In the genomic region with DNA sequence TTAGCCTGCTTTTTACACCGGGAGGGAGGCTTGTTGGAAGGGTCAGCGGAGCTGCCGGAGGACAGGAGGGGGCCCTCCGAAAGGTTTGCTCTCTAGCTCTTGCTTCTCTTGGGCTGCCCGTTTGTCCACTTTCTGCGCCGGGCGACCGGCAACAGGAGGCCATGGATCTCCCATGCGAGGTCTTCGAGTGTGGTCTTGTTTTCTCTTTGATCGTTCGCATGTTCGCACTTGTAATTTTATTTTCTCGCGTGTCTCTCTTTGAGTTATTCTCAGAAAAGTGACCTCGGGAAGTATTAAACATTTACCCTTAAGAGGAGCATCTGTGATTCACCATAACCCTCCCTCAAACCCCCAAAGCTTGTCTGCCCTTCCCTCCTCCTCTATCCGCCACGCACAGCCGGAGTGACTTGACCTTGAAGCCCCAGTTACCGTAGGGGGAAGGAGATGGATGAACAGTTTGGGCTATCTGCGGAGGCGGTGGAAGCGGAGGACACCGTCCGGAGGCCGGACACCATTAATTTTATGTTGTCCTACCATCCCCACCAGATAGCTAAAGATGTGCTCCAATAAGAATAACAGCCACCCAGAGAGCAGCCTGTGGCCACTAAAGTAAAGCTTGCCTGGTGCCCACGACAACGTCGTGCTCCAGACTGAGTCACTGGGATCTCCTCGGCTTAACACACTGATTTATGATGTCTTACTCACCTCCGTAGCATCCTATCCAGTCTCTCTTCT, we compare ENCODE assay signal across 8 mouse cellular contexts. TPM values are rescaled to one million over a fixed set of nuclear protein-coding genes. Genes with fewer than 3 reads are reported as not detected.
DNase-seq lines count a peak whose midpoint lies in the region; ATAC-seq and TF ChIP-seq lines count a peak whose summit lies in the region.

No protein-coding gene starts in this region.

- DNase-seq in lung, postnatal 10 days: no peak
- DNase-seq in cerebellum, postnatal 10 days: peak; percentile 66 to 72
- peak; percentile 65 to 66 for DNase-seq in frontal cortex, postnatal 36 days (ENCODE audit: low spot score in 2 of 2)
- peak; percentile 36 for DNase-seq in liver, embryonic 11.5 days (ENCODE audit: low spot score)
- peak; percentile 25 for DNase-seq in ovary, postnatal 14 days (ENCODE audit: low spot score)
- no peak for DNase-seq in thymus, postnatal 25 days

- H3K4me1 ChIP-seq in lung, embryonic 15.5 days: peaks cover 23% of the 10 kb centered on the region
- H3K4me1 ChIP-seq in intestine, postnatal 0 days (replicated peaks; ENCODE audit: control insufficient read depth, insufficient read depth, low read length): peaks cover 8% of the 10 kb centered on the region
- no peaks in the 10 kb centered on the region for H3K4me1 ChIP-seq in liver, embryonic 11.5 days (replicated peaks; ENCODE audit: control insufficient read depth, insufficient read depth, low read length)

- no peaks in the 10 kb centered on the region for H3K9me3 ChIP-seq in lung, embryonic 15.5 days
- no peaks in the 10 kb centered on the region for H3K9me3 ChIP-seq in intestine, postnatal 0 days (ENCODE audit: control insufficient read depth)
- no peaks in the 10 kb centered on the region for H3K9me3 ChIP-seq in liver, embryonic 11.5 days (ENCODE audit: control insufficient read depth, low read length)

- peak overlapping the region; percentile 76 for H3K9ac ChIP-seq in lung, embryonic 15.5 days
- H3K9ac ChIP-seq in intestine, postnatal 0 days (ENCODE audit: low read depth, low read length): peak overlapping the region; percentile 96
- peak overlapping the region; percentile 48; the same call in 1 of the 2 replicates for H3K9ac ChIP-seq in liver, embryonic 11.5 days (ENCODE audit: low read depth, low read length)

- peak overlapping the region; percentile 68 for H3K4me2 ChIP-seq in lung, embryonic 15.5 days
- peak overlapping the region; percentile 81 for H3K4me2 ChIP-seq in intestine, postnatal 0 days (replicated peaks; ENCODE audit: low read depth)
- peak overlapping the region; percentile 83 for H3K4me2 ChIP-seq in liver, embryonic 11.5 days

- ATAC-seq in lung, embryonic 15.5 days (ENCODE audit: borderline replicate concordance, extremely low read depth, low FRiP score, low TSS enrichment): no peak
- ATAC-seq in intestine, postnatal 0 days: no peak
- ATAC-seq in liver, embryonic 11.5 days (replicated peaks; ENCODE audit: low FRiP score): no peak

- no peaks in the 10 kb centered on the region for H3K36me3 ChIP-seq in lung, embryonic 15.5 days
- no peaks in the 10 kb centered on the region for H3K36me3 ChIP-seq in intestine, postnatal 0 days (ENCODE audit: control insufficient read depth, insufficient read depth)
- no peaks in the 10 kb centered on the region for H3K36me3 ChIP-seq in liver, embryonic 11.5 days (ENCODE audit: control insufficient read depth, insufficient read depth, low read length)

- peak overlapping the region; percentile 97 for H3K27ac ChIP-seq in lung, embryonic 15.5 days
- peak overlapping the region; percentile 98; the same call in 1 of the 2 replicates for H3K27ac ChIP-seq in intestine, postnatal 0 days (ENCODE audit: low read depth, low read length)
- H3K27ac ChIP-seq in liver, embryonic 11.5 days (ENCODE audit: low read depth, low read length): no peak overlapping the region

- TF ChIP-seq CTCF in intestine, postnatal 0 days (IDR thresholded peaks at IDR 0.05; ENCODE audit: low read depth): no peak

- H3K27me3 ChIP-seq in lung, embryonic 15.5 days: no peaks in the 10 kb centered on the region
- H3K27me3 ChIP-seq in intestine, postnatal 0 days (replicated peaks; ENCODE audit: control insufficient read depth, insufficient read depth, low read length): no peaks in the 10 kb centered on the region
- peaks cover 28% of the 10 kb centered on the region for H3K27me3 ChIP-seq in liver, embryonic 11.5 days (replicated peaks; ENCODE audit: control insufficient read depth, insufficient read depth, low read length)

- H3K4me3 ChIP-seq in lung, embryonic 15.5 days: peak overlapping the region; percentile 98
- H3K4me3 ChIP-seq in intestine, postnatal 0 days (ENCODE audit: low read depth, low read length): peak overlapping the region; percentile 91
- H3K4me3 ChIP-seq in liver, embryonic 11.5 days (ENCODE audit: low read depth, low read length): peak overlapping the region; percentile 70

- 1% methylated on average over 32 of the region's 32 CpGs for WGBS in lung, embryonic 15.5 days
- WGBS in intestine, postnatal 0 days: 0% methylated on average over 32 of the region's 32 CpGs
- WGBS in liver, embryonic 11.5 days: 1% methylated on average over 29 of the region's 32 CpGs

RNA-seq across cellular contexts. Expression of a gene that starts 0.5 kb away (rescaled TPM):
- 35.5 and 37.9 TPM in 2 replicates for polyA plus RNA-seq in lung, embryonic 15.5 days (2015; fragmentation: Nextera tagmentation; extraction: Ambion mirVana)
- 36.7 and 40.8 TPM in 2 replicates for polyA plus RNA-seq in intestine, postnatal 0 days (2015; fragmentation: Nextera tagmentation; extraction: Ambion mirVana)
- polyA plus RNA-seq in liver, embryonic 11.5 days (2014; fragmentation: Nextera tagmentation; extraction: Ambion mirVana): 11.0 and 13.4 TPM in 2 replicates

Comparison
In these comparisons a context has a peak if more than half of its experiments do, and no peak if none do; other contexts are left out.
1. DNase-seq: peak in cerebellum, postnatal 10 days (2 of 2), frontal cortex, postnatal 36 days (2 of 2), liver, embryonic 11.5 days (single experiment) and ovary, postnatal 14 days (single experiment); none in lung, postnatal 10 days (single experiment) and thymus, postnatal 25 days (single experiment).
2. Peak in every context shown above with its lines, with median percentiles within 50 percentile points of each other: H3K4me2 ChIP-seq, H3K4me3 ChIP-seq and H3K9ac ChIP-seq.